Mouse (Mus musculus) brain, embryonic 14.5 days (tissue): ENCODE measurements at regions not wholly inside any gene's neighbourhood (a gene's known extent, or its start where the extent isn't known, plus 50 kb on each side); places are given as distances from the start of the nearest gene placed in this dataset.

Experiments used
- CTCF ChIP-seq: fragments of 200-500 bp; IDR thresholded peaks from 2 replicates; pipeline ENCODE4 v1.5.1; 2012; ENCODE audit warnings: inconsistent platforms, mild to moderate bottlenecking, moderate library complexity, borderline replicate concordance; ENCODE audit not compliant: insufficient read depth, insufficient read length; ENCODE audit errors: extremely low read depth
- POLR2A ChIP-seq: fragments of 200-500 bp; IDR thresholded peaks from 2 replicates; pipeline ENCODE4 v1.6.1; 2012; ENCODE audit warnings: mild to moderate bottlenecking, inconsistent platforms, borderline replicate concordance; ENCODE audit not compliant: poor library complexity, insufficient read depth, insufficient read length, severe bottlenecking; ENCODE audit errors: extremely low read depth

- TF ChIP-seq CTCF (no peak), POLR2A (no peak)
Observed at GRCm38 (mm10) chr14:48837181-48837580, 163.6 kb upstream of the Otx2 start.
